Mouse (Mus musculus): ENCODE measurements around the gene Dnah6.

Dnah6 gene

GRCm38 (mm10) chr6:73221189-73221957, at the start of gene Dnah6:
Dnah6 (minus strand) TSS chr6:73221651.
- DNase-seq: peak; percentile 85

- DNase-seq: no peak
Observed at GRCm38 (mm10) chr6:73269374-73269773, 47.9 kb upstream of the Dnah6 start.

- DNase-seq: no peak
Observed at GRCm38 (mm10) chr6:73267738-73268311, 46.4 kb upstream of the Dnah6 start.

- no peak for DNase-seq
Observed at GRCm38 (mm10) chr6:73264801-73265200, 43.4 kb upstream of the Dnah6 start.

GRCm38 (mm10) chr6:73260110-73260509, 38.7 kb upstream of the Dnah6 start:
- DNase-seq: no peak

GRCm38 (mm10) chr6:73257068-73257467, 35.6 kb upstream of the Dnah6 start:
- no peak for DNase-seq

- no peak for DNase-seq
Observed at GRCm38 (mm10) chr6:73254307-73255228, 33.1 kb upstream of the Dnah6 start.

GRCm38 (mm10) chr6:73253584-73253983, 32.1 kb upstream of the Dnah6 start:
- no peak for DNase-seq

- no peak for DNase-seq
Observed at GRCm38 (mm10) chr6:73253006-73253405, 31.6 kb upstream of the Dnah6 start.

- DNase-seq: no peak
Observed at GRCm38 (mm10) chr6:73252396-73252795, 30.9 kb upstream of the Dnah6 start.

GRCm38 (mm10) chr6:73251336-73251735, 29.9 kb upstream of the Dnah6 start:
- no peak for DNase-seq

- DNase-seq: no peak
Observed at GRCm38 (mm10) chr6:73249851-73250250, 28.4 kb upstream of the Dnah6 start.

- DNase-seq: no peak
Observed at GRCm38 (mm10) chr6:73249049-73249422, 27.6 kb upstream of the Dnah6 start.

GRCm38 (mm10) chr6:73248237-73249048, 27.0 kb upstream of the Dnah6 start, which contains the start of gene Suclg1:
Suclg1 (plus strand) TSS chr6:73248382.
- peak; percentile 85 for DNase-seq

GRCm38 (mm10) chr6:73247452-73247851, 26.0 kb upstream of the Dnah6 start:
- peak; percentile 47 for DNase-seq

- no peak for DNase-seq
Observed at GRCm38 (mm10) chr6:73246821-73247220, 25.4 kb upstream of the Dnah6 start.

- no peak for DNase-seq
Observed at GRCm38 (mm10) chr6:73235650-73236049, 14.2 kb upstream of the Dnah6 start.

GRCm38 (mm10) chr6:73234302-73234900, 12.9 kb upstream of the Dnah6 start:
- no peak for DNase-seq

- DNase-seq: no peak
Observed at GRCm38 (mm10) chr6:73233202-73233726, 11.8 kb upstream of the Dnah6 start.

GRCm38 (mm10) chr6:73232152-73232584, 10.7 kb upstream of the Dnah6 start:
- no peak for DNase-seq

- DNase-seq: no peak
Observed at GRCm38 (mm10) chr6:73228881-73229280, 7.4 kb upstream of the Dnah6 start.

GRCm38 (mm10) chr6:73228408-73228807, 7.0 kb upstream of the Dnah6 start:
- no peak for DNase-seq

Data from right cerebral cortex, postnatal 14 days (tissue).